Mouse (Mus musculus) hindbrain, embryonic 14.5 days (tissue): ENCODE measurements at regions not wholly inside any gene's neighbourhood (a gene's known extent, or its start where the extent isn't known, plus 50 kb on each side); places are given as distances from the start of the nearest gene placed in this dataset.

Experiments
- ATAC-seq: fragments of 200-750 bp; cut with Nextera tagmentation; 2 replicates; pipeline ENCODE4 v1.8.0; 2017; ENCODE audit warnings: moderate number of reproducible peaks, mild to moderate bottlenecking, moderate TSS enrichment, moderate library complexity; ENCODE audit not compliant: low FRiP score
- DNase-seq: peaks from one replicate; pipeline ENCODE4 v3.0.0-alpha.2; 2015; ENCODE audit warnings: low spot score
- H3K27ac ChIP-seq: fragments of 300-500 bp; sonication (generic); 2 replicates; pipeline ENCODE4 v1.5.1; 2014; ENCODE audit warnings: mild to moderate bottlenecking, moderate library complexity
- H3K27me3 ChIP-seq: fragments of 300-500 bp; sonication (generic); 2 replicates; pipeline ENCODE4 v1.6.1; 2014; ENCODE audit warnings: mild to moderate bottlenecking, low read length, mixed read lengths; ENCODE audit not compliant: control insufficient read depth, insufficient read depth
- H3K36me3 ChIP-seq: fragments of 300-500 bp; sonication (generic); replicated peaks from 2 replicates; pipeline ENCODE4 v1.6.1; 2014; ENCODE audit not compliant: control insufficient read depth, insufficient read depth
- H3K4me1 ChIP-seq: fragments of 300-500 bp; sonication (generic); replicated peaks from 2 replicates; pipeline ENCODE4 v1.6.1; 2014; ENCODE audit warnings: antibody characterized with exemption, low read length, mixed read lengths; ENCODE audit not compliant: control insufficient read depth, insufficient read depth
- H3K4me2 ChIP-seq: fragments of 300-500 bp; sonication (generic); replicated peaks from 2 replicates; pipeline ENCODE4 v1.6.1; 2014; ENCODE audit warnings: mild to moderate bottlenecking, moderate library complexity
- H3K4me3 ChIP-seq: fragments of 300-500 bp; sonication (generic); replicated peaks from 2 replicates; pipeline ENCODE4 v1.5.1; 2014; ENCODE audit warnings: mild to moderate bottlenecking, low read length
- H3K9ac ChIP-seq: fragments of 300-500 bp; sonication (generic); 2 replicates; pipeline ENCODE4 v1.6.1; 2014
- H3K9me3 ChIP-seq: fragments of 300-500 bp; sonication (generic); 2 replicates; pipeline ENCODE4 v1.6.1; 2016; ENCODE audit warnings: low read length; ENCODE audit not compliant: control insufficient read depth
- WGBS: fragments of 180-500 bp; shearing (Covaris S2); extraction: QIAGEN DNeasy Blood & Tissue Kit; methylation state at CpG from one replicate; pipeline ENCODE4 v1.1.7; 2014; 5-methylcytosine and 5-hydroxymethylcytosine counted together

- DNase-seq, result no peak
- ATAC-seq, result no peak
- no peaks in the 10 kb centered on the region for H3K4me1 ChIP-seq
- no peak overlapping the region for H3K4me3 ChIP-seq
- no peaks in the 10 kb centered on the region for H3K27me3 ChIP-seq
- no peaks in the 10 kb centered on the region for H3K9me3 ChIP-seq
- no peaks in the 10 kb centered on the region for H3K36me3 ChIP-seq
- WGBS, result 77% methylated on average over 7 of the region's 7 CpGs
- no peak overlapping the region for H3K9ac ChIP-seq
- no peak overlapping the region for H3K27ac ChIP-seq
- no peak overlapping the region for H3K4me2 ChIP-seq
Measured at GRCm38 (mm10) chr4:127843421-127843820, 127.3 kb downstream of the CK137956 start.

- no peak for ATAC-seq
- no peak overlapping the region for H3K4me2 ChIP-seq
- H3K27ac ChIP-seq, result no peak overlapping the region
- H3K4me1 ChIP-seq, result no peaks in the 10 kb centered on the region
- H3K27me3 ChIP-seq, result no peaks in the 10 kb centered on the region
- DNase-seq, result no peak
- no peaks in the 10 kb centered on the region for H3K9me3 ChIP-seq
- no peaks in the 10 kb centered on the region for H3K36me3 ChIP-seq
- H3K4me3 ChIP-seq, result no peak overlapping the region
- 89% methylated on average over 6 of the region's 6 CpGs for whole genome bisulfite sequencing
- no peak overlapping the region for H3K9ac ChIP-seq
Measured at GRCm38 (mm10) chr4:127833668-127834067, 137.1 kb downstream of the CK137956 start.

- no peaks in the 10 kb centered on the region for H3K4me1 ChIP-seq
- no peak overlapping the region for H3K4me3 ChIP-seq
- H3K36me3 ChIP-seq, result no peaks in the 10 kb centered on the region
- H3K27ac ChIP-seq, result no peak overlapping the region
- no peaks in the 10 kb centered on the region for H3K27me3 ChIP-seq
- H3K9ac ChIP-seq, result no peak overlapping the region
- DNase-seq (no peak), ATAC-seq (no peak)
- H3K4me2 ChIP-seq, result no peak overlapping the region
- 93% methylated on average over 8 of the region's 8 CpGs for WGBS
- no peaks in the 10 kb centered on the region for H3K9me3 ChIP-seq
Measured at GRCm38 (mm10) chr4:127826988-127827387, 143.8 kb downstream of the CK137956 start.

GRCm38 (mm10) chr4:127819501-127819900 is 151.2 kb downstream of the CK137956 start:
- no peaks in the 10 kb centered on the region for H3K27me3 ChIP-seq
- WGBS, result 82% methylated on average over 8 of the region's 8 CpGs
- H3K27ac ChIP-seq, result no peak overlapping the region
- H3K9me3 ChIP-seq, result no peaks in the 10 kb centered on the region
- H3K4me2 ChIP-seq, result no peak overlapping the region
- no peaks in the 10 kb centered on the region for H3K36me3 ChIP-seq
- DNase-seq (no peak), ATAC-seq (no peak)
- no peak overlapping the region for H3K4me3 ChIP-seq
- H3K4me1 ChIP-seq, result no peaks in the 10 kb centered on the region
- H3K9ac ChIP-seq, result no peak overlapping the region

- Histone ChIP-seq H3K9me3 (no peaks in the 10 kb centered on the region), H3K27ac (no peak overlapping the region), H3K9ac (no peak overlapping the region), H3K36me3 (no peaks in the 10 kb centered on the region), H3K4me2 (no peak overlapping the region), H3K4me3 (no peak overlapping the region), H3K27me3 (no peaks in the 10 kb centered on the region), H3K4me1 (no peaks in the 10 kb centered on the region)
- ATAC-seq (no peak), DNase-seq (no peak)
- WGBS, result 77% methylated on average over 5 of the region's 5 CpGs
Measured at GRCm38 (mm10) chr4:127819009-127819408, 151.7 kb downstream of the CK137956 start.

- ATAC-seq (no peak), DNase-seq (no peak)
- Histone ChIP-seq H3K9me3 (0 out of 2 replicates have a peak, but pooled peaks cover 4% of the 10 kb centered on the region), H3K4me1 (no peaks in the 10 kb centered on the region), H3K9ac (no peak overlapping the region), H3K4me3 (no peak overlapping the region), H3K27ac (no peak overlapping the region), H3K36me3 (no peaks in the 10 kb centered on the region), H3K27me3 (no peaks in the 10 kb centered on the region), H3K4me2 (no peak overlapping the region)
- WGBS, result 93% methylated on average over 6 of the region's 6 CpGs
Measured at GRCm38 (mm10) chr4:127814631-127815030, 156.1 kb downstream of the CK137956 start.

- no peak for DNase-seq
- Histone ChIP-seq H3K4me1 (no peaks in the 10 kb centered on the region), H3K9me3 (0 out of 2 replicates have a peak, but pooled peaks cover 4% of the 10 kb centered on the region), H3K27ac (no peak overlapping the region), H3K27me3 (no peaks in the 10 kb centered on the region), H3K4me3 (no peak overlapping the region), H3K9ac (no peak overlapping the region), H3K4me2 (no peak overlapping the region), H3K36me3 (no peaks in the 10 kb centered on the region)
- WGBS, result 56% methylated on average over 3 of the region's 3 CpGs
- ATAC-seq, result no peak
Measured at GRCm38 (mm10) chr4:127812047-127812545, 158.7 kb downstream of the CK137956 start.

- H3K36me3 ChIP-seq, result no peaks in the 10 kb centered on the region
- no peak overlapping the region for H3K4me2 ChIP-seq
- no peak for DNase-seq
- WGBS, result 95% methylated on average over 7 of the region's 7 CpGs
- ATAC-seq, result no peak
- H3K27me3 ChIP-seq, result no peaks in the 10 kb centered on the region
- H3K9ac ChIP-seq, result no peak overlapping the region
- no peak overlapping the region for H3K4me3 ChIP-seq
- no peaks in the 10 kb centered on the region for H3K4me1 ChIP-seq
- no peak overlapping the region for H3K27ac ChIP-seq
- 0 out of 2 replicates have a peak, but pooled peaks cover 4% of the 10 kb centered on the region for H3K9me3 ChIP-seq
Measured at GRCm38 (mm10) chr4:127810899-127811510, 159.7 kb downstream of the CK137956 start.

- H3K27ac ChIP-seq, result no peak overlapping the region
- H3K4me2 ChIP-seq, result no peak overlapping the region
- no peak overlapping the region for H3K4me3 ChIP-seq
- 66% methylated on average over 6 of the region's 6 CpGs for WGBS
- no peaks in the 10 kb centered on the region for H3K36me3 ChIP-seq
- DNase-seq, result no peak
- H3K9ac ChIP-seq, result no peak overlapping the region
- no peaks in the 10 kb centered on the region for H3K4me1 ChIP-seq
- 0 out of 2 replicates have a peak, but pooled peaks cover 4% of the 10 kb centered on the region for H3K9me3 ChIP-seq
- no peak for ATAC-seq
- no peaks in the 10 kb centered on the region for H3K27me3 ChIP-seq
Measured at GRCm38 (mm10) chr4:127809006-127809405, 161.7 kb downstream of the CK137956 start.

- Histone ChIP-seq H3K36me3 (no peaks in the 10 kb centered on the region), H3K9ac (no peak overlapping the region), H3K4me1 (no peaks in the 10 kb centered on the region), H3K9me3 (no peaks in the 10 kb centered on the region), H3K27ac (no peak overlapping the region), H3K4me2 (no peak overlapping the region), H3K27me3 (no peaks in the 10 kb centered on the region), H3K4me3 (no peak overlapping the region)
- WGBS, result 68% methylated on average over 12 of the region's 12 CpGs
- ATAC-seq (no peak), DNase-seq (no peak)
Measured at GRCm38 (mm10) chr4:127789206-127789605, 181.5 kb downstream of the CK137956 start.
